Mouse (Mus musculus): ENCODE measurements around the gene Sco2.

Gene Sco2

DNA sequence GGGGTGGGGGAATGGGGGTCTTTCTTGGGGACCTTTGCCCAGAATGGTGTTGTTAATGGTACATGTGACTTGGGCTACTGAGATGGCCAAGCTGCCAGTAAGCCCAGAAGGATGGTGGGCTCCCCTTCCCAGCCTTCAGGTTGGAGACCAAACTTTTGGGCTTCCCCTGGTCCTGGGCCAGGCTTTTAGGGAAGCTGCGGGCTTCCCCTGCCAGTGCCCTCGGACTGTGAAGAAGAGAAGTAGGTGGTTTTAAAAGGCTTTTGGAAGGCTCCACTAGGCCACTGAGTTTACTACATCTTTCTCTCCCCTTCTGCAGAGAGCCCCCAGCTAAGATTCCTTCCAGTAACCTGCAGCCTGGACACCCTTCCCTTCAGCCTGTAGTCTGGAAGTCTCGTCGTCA lies 50.0 kb downstream of the Sco2 start:
- no peak for DNase-seq (ENCODE audit: low spot score in 2 of 2)

GRCm38 (mm10) chr15:89322670-89323522 lies 50.8 kb downstream of the Sco2 start, which contains the start of gene Adm2:
TSS of gene Adm2 (plus strand) at chr15:89322720.
- no peak for DNase-seq (ENCODE audit: low spot score in 2 of 2)
